Mouse (Mus musculus): ENCODE measurements around the gene Tgif2. TPM values are rescaled to one million over a fixed set of nuclear protein-coding genes. Genes with fewer than 3 reads are reported as not detected.
A peak's percentile ranks its signal among the peaks of the same experiment; 100 is the strongest.

Gene Tgif2
- polyA plus RNA-seq, 2 experiments = 4.9 to 5.1 TPM

GRCm38 (mm10) chr2:156804589-156804988 is 35.2 kb upstream of the Tgif2 start:
- no peak for TF ChIP-seq EP300 (IDR thresholded peaks at IDR 0.05; ENCODE audit: low read depth)
- TF ChIP-seq CTCF (IDR thresholded peaks at IDR 0.05; ENCODE audit: low read depth) = no peak
- DNase-seq (ENCODE audit: low read depth in 3 of 3, low spot score in 3 of 3) (no peak), ATAC-seq (ENCODE audit: insufficient read depth) (peak; percentile 23; the same call in 1 of the 2 replicates)
- Histone ChIP-seq H3K27ac (no peak overlapping the region), H3K9me3 (ENCODE audit: control insufficient read depth, low read length) (no peaks in the 10 kb centered on the region), H3K4me2 (ENCODE audit: low read depth) (no peak overlapping the region), H3K36me3 (replicated peaks; ENCODE audit: control insufficient read depth, insufficient read depth, low read depth) (no peaks in the 10 kb centered on the region), H3K9ac (replicated peaks) (no peak overlapping the region), H3K27me3 (ENCODE audit: control insufficient read depth, insufficient read depth, low read length) (no peaks in the 10 kb centered on the region), H3K4me1 (replicated peaks; ENCODE audit: control insufficient read depth in 2 of 2, insufficient read depth in 2 of 2, low read length in 1 of 2) (peaks cover 3 to 5% of the 10 kb centered on the region in 2 experiments; a peak in 3 of 4 replicates), H3K4me3 (ENCODE audit: insufficient read depth in 1 of 2, low read depth in 2 of 2, low read length in 2 of 2) (no peak overlapping the region)
- 87% methylated on average over 4 of the region's 4 CpGs for WGBS (ENCODE audit: insufficient replicate concordance)

- no peak overlapping the region for H3K27ac ChIP-seq
- H3K27me3 ChIP-seq (ENCODE audit: control insufficient read depth, insufficient read depth, low read length) = no peaks in the 10 kb centered on the region
- 60% methylated on average over 6 of the region's 6 CpGs for WGBS (ENCODE audit: insufficient replicate concordance)
- TF ChIP-seq CTCF (IDR thresholded peaks at IDR 0.05; ENCODE audit: low read depth) (no peak), EP300 (IDR thresholded peaks at IDR 0.05; ENCODE audit: low read depth) (no peak)
- H3K4me1 ChIP-seq (replicated peaks; ENCODE audit: control insufficient read depth in 2 of 2, insufficient read depth in 2 of 2, low read length in 1 of 2) = peaks cover 3 to 5% of the 10 kb centered on the region in 2 experiments; a peak in 3 of 4 replicates
- no peak overlapping the region for H3K4me3 ChIP-seq (ENCODE audit: insufficient read depth in 1 of 2, low read depth in 2 of 2, low read length in 2 of 2)
- H3K4me2 ChIP-seq (ENCODE audit: low read depth) = no peak overlapping the region
- H3K36me3 ChIP-seq (replicated peaks; ENCODE audit: control insufficient read depth, insufficient read depth, low read depth) = no peaks in the 10 kb centered on the region
- DNase-seq (ENCODE audit: low read depth in 3 of 3, low spot score in 3 of 3) = no peak
- ATAC-seq (ENCODE audit: insufficient read depth) = no peak
- no peaks in the 10 kb centered on the region for H3K9me3 ChIP-seq (ENCODE audit: control insufficient read depth, low read length)
- no peak overlapping the region for H3K9ac ChIP-seq (replicated peaks)
Measured at GRCm38 (mm10) chr2:156806886-156807285, 32.9 kb upstream of the Tgif2 start.

- H3K9me3 ChIP-seq (ENCODE audit: control insufficient read depth, low read length) = no peaks in the 10 kb centered on the region
- no peak overlapping the region for H3K4me2 ChIP-seq (ENCODE audit: low read depth)
- TF ChIP-seq EP300 (IDR thresholded peaks at IDR 0.05; ENCODE audit: low read depth) = no peak
- TF ChIP-seq CTCF (IDR thresholded peaks at IDR 0.05; ENCODE audit: low read depth) = peak; percentile 82
- H3K27ac ChIP-seq = no peak overlapping the region
- DNase-seq (ENCODE audit: low read depth in 3 of 3, low spot score in 3 of 3) = peak in 2 of 3 experiments; percentile 16 to 17
- H3K9ac ChIP-seq (replicated peaks) = no peak overlapping the region
- H3K36me3 ChIP-seq (replicated peaks; ENCODE audit: control insufficient read depth, insufficient read depth, low read depth) = no peaks in the 10 kb centered on the region
- no peak for ATAC-seq (ENCODE audit: insufficient read depth)
- peaks cover 0 to under 1% of the 10 kb centered on the region in 2 experiments; a peak in 1 of 4 replicates for H3K4me1 ChIP-seq (replicated peaks; ENCODE audit: control insufficient read depth in 2 of 2, insufficient read depth in 2 of 2, low read length in 1 of 2)
- WGBS (ENCODE audit: insufficient replicate concordance) = 8% methylated on average over 2 of the region's 2 CpGs
- no peak overlapping the region for H3K4me3 ChIP-seq (ENCODE audit: insufficient read depth in 1 of 2, low read depth in 2 of 2, low read length in 2 of 2)
- H3K27me3 ChIP-seq (ENCODE audit: control insufficient read depth, insufficient read depth, low read length) = no peaks in the 10 kb centered on the region
Measured at GRCm38 (mm10) chr2:156809579-156809978, 30.2 kb upstream of the Tgif2 start.

- DNase-seq (ENCODE audit: low read depth in 3 of 3, low spot score in 3 of 3) = no peak
- WGBS (ENCODE audit: insufficient replicate concordance) = 89% methylated on average over 10 of the region's 10 CpGs
- no peak overlapping the region for H3K9ac ChIP-seq (replicated peaks)
Measured at GRCm38 (mm10) chr2:156810716-156811115, 29.1 kb upstream of the Tgif2 start.

GRCm38 (mm10) chr2:156811556-156811955 is 28.3 kb upstream of the Tgif2 start:
- Histone ChIP-seq H3K9ac (replicated peaks) (no peak overlapping the region), H3K4me1 (replicated peaks; ENCODE audit: control insufficient read depth in 2 of 2, insufficient read depth in 2 of 2, low read length in 1 of 2) (peaks cover 0 to 2% of the 10 kb centered on the region in 2 experiments; a peak in 1 of 4 replicates), H3K9me3 (ENCODE audit: control insufficient read depth, low read length) (no peaks in the 10 kb centered on the region), H3K36me3 (replicated peaks; ENCODE audit: control insufficient read depth, insufficient read depth, low read depth) (no peaks in the 10 kb centered on the region), H3K27ac (no peak overlapping the region), H3K4me3 (ENCODE audit: insufficient read depth in 1 of 2, low read depth in 2 of 2, low read length in 2 of 2) (no peak overlapping the region), H3K4me2 (ENCODE audit: low read depth) (no peak overlapping the region), H3K27me3 (ENCODE audit: control insufficient read depth, insufficient read depth, low read length) (no peaks in the 10 kb centered on the region)
- ATAC-seq (ENCODE audit: insufficient read depth) (no peak), DNase-seq (ENCODE audit: low read depth in 3 of 3, low spot score in 3 of 3) (no peak)
- TF ChIP-seq EP300 (IDR thresholded peaks at IDR 0.05; ENCODE audit: low read depth) = no peak
- no peak for TF ChIP-seq CTCF (IDR thresholded peaks at IDR 0.05; ENCODE audit: low read depth)
- WGBS (ENCODE audit: insufficient replicate concordance) = 58% methylated on average over 5 of the region's 5 CpGs

More at GRCm38 (mm10) chr2:156810716-156811115, 29.1 kb upstream of the Tgif2 start:
- Histone ChIP-seq H3K4me2 (ENCODE audit: low read depth) (no peak overlapping the region), H3K27me3 (ENCODE audit: control insufficient read depth, insufficient read depth, low read length) (no peaks in the 10 kb centered on the region), H3K9me3 (ENCODE audit: control insufficient read depth, low read length) (no peaks in the 10 kb centered on the region), H3K4me3 (ENCODE audit: insufficient read depth in 1 of 2, low read depth in 2 of 2, low read length in 2 of 2) (no peak overlapping the region), H3K27ac (no peak overlapping the region), H3K36me3 (replicated peaks; ENCODE audit: control insufficient read depth, insufficient read depth, low read depth) (no peaks in the 10 kb centered on the region), H3K4me1 (replicated peaks; ENCODE audit: control insufficient read depth in 2 of 2, insufficient read depth in 2 of 2, low read length in 1 of 2) (peaks cover 0 to 2% of the 10 kb centered on the region in 2 experiments; a peak in 1 of 4 replicates)
- ATAC-seq (ENCODE audit: insufficient read depth) = no peak
- TF ChIP-seq CTCF (IDR thresholded peaks at IDR 0.05; ENCODE audit: low read depth) = no peak
- no peak for TF ChIP-seq EP300 (IDR thresholded peaks at IDR 0.05; ENCODE audit: low read depth)

Measured in liver, embryonic 14.5 days (tissue).